Mouse (Mus musculus) intestine, postnatal 0 days (tissue): ENCODE data around the gene Phlpp1. TPM values are rescaled to one million over a fixed set of nuclear protein-coding genes. Genes with fewer than 3 reads are reported as not detected.

Experiments
- ATAC-seq: fragments of 200-750 bp; cut with Nextera tagmentation; 2 replicates; pipeline ENCODE4 v1.8.0; 2017; ENCODE audit warnings: mild to moderate bottlenecking, moderate TSS enrichment, moderate library complexity
- H3K27ac ChIP-seq: fragments of 300-500 bp; sonication (generic); 2 replicates; pipeline ENCODE4 v1.5.1; 2014; ENCODE audit warnings: mild to moderate bottlenecking, low read depth, low read length, moderate library complexity
- H3K27me3 ChIP-seq: fragments of 300-500 bp; sonication (generic); replicated peaks from 2 replicates; pipeline ENCODE4 v1.6.1; 2014; ENCODE audit warnings: low read length, mixed read lengths; ENCODE audit not compliant: control insufficient read depth, insufficient read depth
- H3K36me3 ChIP-seq: fragments of 300-500 bp; sonication (generic); 2 replicates; pipeline ENCODE4 v1.6.1; 2014; ENCODE audit warnings: mild to moderate bottlenecking, moderate library complexity; ENCODE audit not compliant: control insufficient read depth, insufficient read depth
- H3K4me1 ChIP-seq: fragments of 300-500 bp; sonication (generic); replicated peaks from 2 replicates; pipeline ENCODE4 v1.6.1; 2014; ENCODE audit warnings: antibody characterized with exemption, low read length, mixed read lengths; ENCODE audit not compliant: control insufficient read depth, insufficient read depth
- H3K4me2 ChIP-seq: fragments of 300-500 bp; sonication (generic); replicated peaks from 2 replicates; pipeline ENCODE4 v1.6.1; 2014; ENCODE audit warnings: low read depth, mild to moderate bottlenecking, moderate library complexity
- H3K4me3 ChIP-seq: fragments of 300-500 bp; sonication (generic); 2 replicates; pipeline ENCODE4 v1.5.1; 2014; ENCODE audit warnings: low read depth, low read length
- H3K9ac ChIP-seq: fragments of 300-500 bp; sonication (generic); 2 replicates; pipeline ENCODE4 v1.6.1; 2014; ENCODE audit warnings: mild to moderate bottlenecking, low read depth, low read length
- H3K9me3 ChIP-seq: fragments of 300-500 bp; sonication (generic); 2 replicates; pipeline ENCODE4 v1.6.1; 2016; ENCODE audit warnings: mixed run types; ENCODE audit not compliant: control insufficient read depth
- CTCF ChIP-seq: sonication (generic); IDR thresholded peaks from 2 replicates; pipeline ENCODE4 v1.5.1; 2016; ENCODE audit warnings: low read depth, mild to moderate bottlenecking, control low read depth, antibody characterized with exemption, moderate library complexity
- WGBS: fragments of 180-500 bp; shearing (Covaris S2); extraction: QIAGEN DNeasy Blood & Tissue Kit; methylation state at CpG from one replicate; pipeline ENCODE4 v1.1.7; 2014; 5-methylcytosine and 5-hydroxymethylcytosine counted together
- polyA plus RNA-seq: library from polyadenylated mRNA; unstranded; fragments of >200 nt; fragmentation: Nextera tagmentation; extraction: Ambion mirVana; gene quantifications from 2 replicates; pipeline ENCODE4 v1.2.1, GENCODE M21; 2015

Gene Phlpp1
- polyA plus RNA-seq, 1 experiment from 2014 or later, result 1.6 TPM

GRCm38 (mm10) chr1:106353993-106354392 is 182.4 kb downstream of the Phlpp1 start:
- no peak for ATAC-seq
- no peaks in the 10 kb centered on the region for H3K4me1 ChIP-seq
- WGBS, result 84% methylated on average over 4 of the region's 4 CpGs
- no peak overlapping the region for H3K27ac ChIP-seq
- H3K4me3 ChIP-seq, result no peak overlapping the region
- H3K36me3 ChIP-seq, result peaks cover 11% of the 10 kb centered on the region; the same call in 1 of the 2 replicates
- H3K9ac ChIP-seq, result no peak overlapping the region
- TF ChIP-seq CTCF, result no peak
- H3K27me3 ChIP-seq, result no peaks in the 10 kb centered on the region
- no peaks in the 10 kb centered on the region for H3K9me3 ChIP-seq
- no peak overlapping the region for H3K4me2 ChIP-seq

- Histone ChIP-seq H3K36me3 (peaks cover 6% of the 10 kb centered on the region; the same call in 1 of the 2 replicates), H3K27me3 (no peaks in the 10 kb centered on the region), H3K9ac (no peak overlapping the region), H3K9me3 (no peaks in the 10 kb centered on the region), H3K4me2 (no peak overlapping the region), H3K4me1 (no peaks in the 10 kb centered on the region), H3K4me3 (no peak overlapping the region), H3K27ac (no peak overlapping the region)
- ATAC-seq, result no peak
- TF ChIP-seq CTCF, result no peak
Measured at GRCm38 (mm10) chr1:106359474-106359873, 187.9 kb downstream of the Phlpp1 start.

- TF ChIP-seq CTCF, result no peak
- Histone ChIP-seq H3K4me2 (no peak overlapping the region), H3K27me3 (no peaks in the 10 kb centered on the region), H3K9me3 (no peaks in the 10 kb centered on the region), H3K27ac (no peak overlapping the region), H3K4me3 (no peak overlapping the region), H3K9ac (no peak overlapping the region), H3K4me1 (no peaks in the 10 kb centered on the region), H3K36me3 (peaks cover 6% of the 10 kb centered on the region; the same call in 1 of the 2 replicates)
- ATAC-seq, result no peak
- WGBS, result 75% methylated on average over 3 of the region's 3 CpGs
Measured at GRCm38 (mm10) chr1:106362841-106363604, 191.5 kb downstream of the Phlpp1 start.

GRCm38 (mm10) chr1:106369330-106369729 is 197.8 kb downstream of the Phlpp1 start:
- no peak for ATAC-seq
- TF ChIP-seq CTCF, result no peak
- Histone ChIP-seq H3K4me1 (no peaks in the 10 kb centered on the region), H3K4me2 (no peak overlapping the region), H3K4me3 (no peak overlapping the region), H3K9me3 (no peaks in the 10 kb centered on the region), H3K9ac (no peak overlapping the region), H3K36me3 (no peaks in the 10 kb centered on the region; the same call in 1 of the 2 replicates), H3K27me3 (no peaks in the 10 kb centered on the region), H3K27ac (no peak overlapping the region)
- 75% methylated on average over 3 of the region's 3 CpGs for WGBS

- no peaks in the 10 kb centered on the region for H3K27me3 ChIP-seq
- H3K36me3 ChIP-seq, result no peaks in the 10 kb centered on the region; the same call in 1 of the 2 replicates
- no peak for TF ChIP-seq CTCF
- no peaks in the 10 kb centered on the region for H3K4me1 ChIP-seq
- whole genome bisulfite sequencing, result 72% methylated on average over 2 of the region's 2 CpGs
- no peak overlapping the region for H3K4me2 ChIP-seq
- H3K27ac ChIP-seq, result no peak overlapping the region
- no peak overlapping the region for H3K9ac ChIP-seq
- no peaks in the 10 kb centered on the region for H3K9me3 ChIP-seq
- no peak for ATAC-seq
- no peak overlapping the region for H3K4me3 ChIP-seq
Measured at GRCm38 (mm10) chr1:106372446-106372845, 200.9 kb downstream of the Phlpp1 start.

- H3K4me1 ChIP-seq, result no peaks in the 10 kb centered on the region
- 87% methylated on average over 1 of the region's 1 CpGs for WGBS
- no peak overlapping the region for H3K4me2 ChIP-seq
- no peak for ATAC-seq
- no peaks in the 10 kb centered on the region for H3K27me3 ChIP-seq
- no peak overlapping the region for H3K4me3 ChIP-seq
- no peak for TF ChIP-seq CTCF
- H3K9me3 ChIP-seq, result no peaks in the 10 kb centered on the region
- H3K36me3 ChIP-seq, result no peaks in the 10 kb centered on the region; the same call in 1 of the 2 replicates
- H3K27ac ChIP-seq, result no peak overlapping the region
- no peak overlapping the region for H3K9ac ChIP-seq
Measured at GRCm38 (mm10) chr1:106373656-106374055, 202.1 kb downstream of the Phlpp1 start.
